Mouse (Mus musculus): ENCODE measurements around the gene Mapk11. TPM values are rescaled to one million over a fixed set of nuclear protein-coding genes. Genes with fewer than 3 reads are reported as not detected.

The Mapk11 gene
- total RNA-seq, 1 experiment from 2014 or later = 0.50 TPM

DNA sequence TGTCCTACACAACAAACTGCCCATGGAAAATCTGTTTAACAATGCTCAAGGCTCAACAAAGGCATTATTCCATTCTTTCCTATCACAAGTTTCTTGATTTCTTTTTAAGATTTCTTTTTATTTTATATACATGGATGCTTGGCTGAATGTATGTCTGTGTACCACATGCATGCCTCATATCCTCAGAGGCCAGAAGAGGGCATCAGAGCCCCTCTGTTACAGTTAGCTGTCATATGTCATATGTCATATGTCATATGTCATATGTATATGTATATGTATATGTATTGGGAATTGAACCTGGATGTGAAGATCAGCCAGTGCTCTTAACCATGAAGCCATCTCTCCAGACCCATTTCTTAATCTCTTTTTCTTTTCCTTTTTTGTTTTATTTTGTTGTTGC, 31.4 kb downstream of the Mapk11 start:
- 0 out of 2 replicates have a peak, but pooled peaks have one; percentile 37 for ATAC-seq (replicated peaks; ENCODE audit: low read depth, poor library complexity, severe bottlenecking)

DNA sequence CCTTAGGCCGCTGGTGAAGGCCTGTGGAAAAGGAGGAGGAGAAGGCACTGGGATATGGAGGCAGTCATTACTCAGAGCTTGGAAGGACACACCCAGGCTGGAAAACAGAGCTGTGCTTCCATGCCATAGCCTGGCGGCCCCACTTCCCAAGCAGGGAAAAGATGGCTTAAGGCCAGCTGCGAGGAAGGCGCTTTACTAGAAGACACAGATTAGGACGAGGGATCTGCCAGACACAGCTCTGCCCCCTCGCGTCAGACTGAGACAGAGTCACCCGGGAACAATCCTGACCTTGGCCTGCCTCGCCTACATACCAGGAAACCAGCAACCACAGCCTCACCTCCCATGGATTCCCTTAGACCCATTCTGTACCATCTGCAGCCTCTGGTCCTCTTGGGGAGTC, 39.3 kb downstream of the Mapk11 start:
- no peak for ATAC-seq (replicated peaks; ENCODE audit: low read depth, poor library complexity, severe bottlenecking)

- no peak for ATAC-seq (replicated peaks; ENCODE audit: low read depth, poor library complexity, severe bottlenecking)
These were observed 42.5 kb downstream of the Mapk11 start for GRCm38 (mm10) chr15:89106976-89107375.

- ATAC-seq (replicated peaks; ENCODE audit: low read depth, poor library complexity, severe bottlenecking) = no peak
These were observed 43.4 kb downstream of the Mapk11 start for GRCm38 (mm10) chr15:89106073-89106472.

GRCm38 (mm10) chr15:89104425-89104824, 45.0 kb downstream of the Mapk11 start:
- no peak for ATAC-seq (replicated peaks; ENCODE audit: low read depth, poor library complexity, severe bottlenecking)

DNA sequence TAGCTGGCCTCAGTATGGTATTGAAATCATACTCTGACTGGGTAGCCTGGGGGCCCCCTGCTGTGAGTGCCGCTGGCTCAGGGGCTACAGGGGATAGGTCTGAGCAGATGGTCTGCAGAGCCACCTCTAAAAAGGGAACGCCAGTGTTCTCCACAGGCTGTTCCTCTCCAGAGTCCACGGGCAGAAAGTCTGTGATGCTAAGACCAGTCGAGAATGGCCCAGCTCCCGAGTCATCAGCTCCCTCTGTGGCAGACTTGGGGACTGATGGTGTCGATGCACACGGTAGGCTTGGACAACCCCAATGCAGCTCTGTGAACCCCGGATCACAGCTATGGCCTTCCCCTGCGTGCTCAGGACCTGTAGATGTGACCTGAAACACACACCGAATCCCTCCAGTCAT, 45.5 kb downstream of the Mapk11 start:
- ATAC-seq (replicated peaks; ENCODE audit: low read depth, poor library complexity, severe bottlenecking) = no peak

- no peak for ATAC-seq (replicated peaks; ENCODE audit: low read depth, poor library complexity, severe bottlenecking)
These were observed 46.8 kb downstream of the Mapk11 start for GRCm38 (mm10) chr15:89102646-89103045.

GRCm38 (mm10) chr15:89100823-89101222, 48.6 kb downstream of the Mapk11 start:
- no peak for ATAC-seq (replicated peaks; ENCODE audit: low read depth, poor library complexity, severe bottlenecking)

GRCm38 (mm10) chr15:89098616-89099015, 50.8 kb downstream of the Mapk11 start:
- no peak for ATAC-seq (replicated peaks; ENCODE audit: low read depth, poor library complexity, severe bottlenecking)

GRCm38 (mm10) chr15:89097450-89097849, 52.0 kb downstream of the Mapk11 start:
- no peak for ATAC-seq (replicated peaks; ENCODE audit: low read depth, poor library complexity, severe bottlenecking)

Other genes with a start within 250 kb of the Mapk11 start
- gene Ttll8, start 195.2 kb downstream of the Mapk11 start, total RNA-seq (2017) = not detected in 2 replicates
- not detected in 2 replicates for gene Mlc1, start 170.6 kb downstream of the Mapk11 start, total RNA-seq (2017)
- gene Mov10l1, start 166.7 kb downstream of the Mapk11 start, total RNA-seq (2017) = not detected in 2 replicates
- 0.37 TPM in 1 of 2 replicates, not detected in the other for gene Panx2, start 89.9 kb downstream of the Mapk11 start, total RNA-seq (2017)
- gene Trabd, start 74.5 kb downstream of the Mapk11 start, total RNA-seq (2017) = 16.5 and 20.5 TPM in 2 replicates
- gene Selenoo, start 60.5 kb downstream of the Mapk11 start, total RNA-seq (2017) = 11.2 and 14.2 TPM in 2 replicates
- gene Tubgcp6, start 26.5 kb downstream of the Mapk11 start, total RNA-seq (2017) = 14.6 and 21.7 TPM in 2 replicates
- 15.7 and 18.0 TPM in 2 replicates for gene Hdac10, start 20.9 kb downstream of the Mapk11 start, total RNA-seq (2017)
- gene Mapk12, start 8.9 kb downstream of the Mapk11 start, total RNA-seq (2017) = not detected in 2 replicates
- 20.2 and 29.2 TPM in 2 replicates for gene Plxnb2, start 31.2 kb upstream of the Mapk11 start, total RNA-seq (2017)
- 1.6 and 2.3 TPM in 2 replicates for gene Dennd6b, start 46.9 kb upstream of the Mapk11 start, total RNA-seq (2017)
- 15.6 and 22.7 TPM in 2 replicates for gene Ppp6r2, start 61.9 kb upstream of the Mapk11 start, total RNA-seq (2017)
- gene Sbf1, start 165.7 kb upstream of the Mapk11 start, total RNA-seq (2017) = 43.3 and 53.7 TPM in 2 replicates
- gene Adm2, start 173.1 kb upstream of the Mapk11 start, total RNA-seq (2017) = not detected in 2 replicates
- not detected in 2 replicates for gene Miox, start 184.8 kb upstream of the Mapk11 start, total RNA-seq (2017)
- 13.9 and 14.4 TPM in 2 replicates for gene Lmf2, start 206.0 kb upstream of the Mapk11 start, total RNA-seq (2017)
- 81.4 and 106 TPM in 2 replicates for gene Ncaph2, start 206.1 kb upstream of the Mapk11 start, total RNA-seq (2017)
- gene Sco2, start 224.2 kb upstream of the Mapk11 start, total RNA-seq (2017) = 21.8 and 23.0 TPM in 2 replicates
- gene Tymp, start 227.4 kb upstream of the Mapk11 start, total RNA-seq (2017) = 0.68 and 0.78 TPM in 2 replicates
- 2.9 and 3.0 TPM in 2 replicates for gene Odf3b, start 229.7 kb upstream of the Mapk11 start, total RNA-seq (2017)
- gene Klhdc7b, start 235.3 kb upstream of the Mapk11 start, total RNA-seq (2017) = not detected in 2 replicates

Data from common myeloid progenitor, adult 5-6 weeks (primary cell).